Mouse (Mus musculus) thymus, adult 2 months (tissue): ENCODE measurements at regions not wholly inside any gene's neighbourhood (a gene's known extent, or its start where the extent isn't known, plus 50 kb on each side); places are given as distances from the start of the nearest gene placed in this dataset.

Experiments used
- DNase-seq: peaks from one replicate; pipeline ENCODE4 v3.0.0; 2021
- H3K27ac ChIP-seq: fragments of 200-500 bp; 2 replicates; pipeline ENCODE4 v1.5.1; 2012; ENCODE audit warnings: low read length, control low read depth; ENCODE audit not compliant: control insufficient read depth, insufficient read depth
- H3K27me3 ChIP-seq: fragments of 200-500 bp; 2 replicates; pipeline ENCODE4 v1.6.1; 2012; ENCODE audit warnings: mild to moderate bottlenecking, low read length, moderate library complexity, mixed read lengths; ENCODE audit not compliant: control insufficient read depth, insufficient read depth
- H3K36me3 ChIP-seq: fragments of 200-500 bp; 2 replicates; pipeline ENCODE4 v1.6.1; 2012; ENCODE audit warnings: mild to moderate bottlenecking, low read length, moderate library complexity; ENCODE audit not compliant: control insufficient read depth, insufficient read depth
- H3K4me1 ChIP-seq: fragments of 200-500 bp; replicated peaks from 2 replicates; pipeline ENCODE4 v1.6.1; 2012; ENCODE audit warnings: low read length; ENCODE audit not compliant: control insufficient read depth, insufficient read depth
- H3K4me3 ChIP-seq: fragments of 200-500 bp; 2 replicates; pipeline ENCODE4 v1.5.1; 2012; ENCODE audit warnings: mild to moderate bottlenecking, low read length, control low read depth, moderate library complexity; ENCODE audit not compliant: control insufficient read depth, insufficient read depth
- CTCF ChIP-seq: fragments of 200-500 bp; IDR thresholded peaks from 2 replicates; pipeline ENCODE4 v1.5.1; 2012; ENCODE audit warnings: mild to moderate bottlenecking, control low read depth, low read length, moderate library complexity, borderline replicate concordance; ENCODE audit not compliant: control insufficient read depth, poor library complexity, insufficient read depth; ENCODE audit errors: extremely low read depth
- POLR2A ChIP-seq: fragments of 200-500 bp; IDR thresholded peaks from 2 replicates; pipeline ENCODE4 v1.6.1; 2012; ENCODE audit warnings: mild to moderate bottlenecking, low read length, control low read depth, moderate library complexity; ENCODE audit not compliant: control insufficient read depth, poor library complexity, insufficient read depth; ENCODE audit errors: extremely low read depth
- WGBS: fragments of 180-500 bp; shearing (Covaris S2); methylation state at CpG from one replicate; pipeline ENCODE4 v1.1.7; 2018; 5-methylcytosine and 5-hydroxymethylcytosine counted together

GRCm38 (mm10) chr8:8812807-8813167, 122.5 kb upstream of the Arglu1 start:
- Histone ChIP-seq H3K27ac (no peak overlapping the region), H3K27me3 (no peaks in the 10 kb centered on the region), H3K4me1 (no peaks in the 10 kb centered on the region), H3K4me3 (no peak overlapping the region), H3K36me3 (no peaks in the 10 kb centered on the region)
- no peak for DNase-seq
- WGBS: 93% methylated on average over 5 of the region's 5 CpGs
- no peak for TF ChIP-seq CTCF
- TF ChIP-seq POLR2A: no peak

- H3K4me3 ChIP-seq: no peak overlapping the region
- TF ChIP-seq CTCF (no peak), POLR2A (no peak)
- no peaks in the 10 kb centered on the region for H3K4me1 ChIP-seq
- no peak overlapping the region for H3K27ac ChIP-seq
- H3K27me3 ChIP-seq: no peaks in the 10 kb centered on the region
- no peaks in the 10 kb centered on the region for H3K36me3 ChIP-seq
- 92% methylated on average over 21 of the region's 21 CpGs for WGBS
- no peak for DNase-seq
Observed at GRCm38 (mm10) chr8:8812051-8812806, 121.9 kb upstream of the Arglu1 start.

DNA sequence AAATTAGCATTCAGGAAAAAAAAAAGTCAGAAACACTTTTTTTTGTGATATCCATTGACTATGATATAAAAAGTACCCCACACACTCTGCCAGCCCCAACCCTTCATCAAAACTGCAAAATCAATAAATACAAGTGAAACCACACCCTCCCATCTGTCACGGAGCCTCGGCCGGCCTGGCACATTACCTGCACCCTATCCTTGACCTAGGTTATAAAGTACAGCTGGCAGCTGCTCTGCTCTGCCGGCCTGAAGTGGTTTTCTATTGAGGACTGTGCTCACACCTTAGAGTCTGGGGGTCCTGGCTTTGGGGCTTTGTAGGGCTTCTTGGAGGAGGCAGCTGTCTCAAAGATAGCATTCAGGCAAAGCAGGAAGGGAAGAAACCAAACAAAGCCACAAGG, 120.6 kb upstream of the Arglu1 start:
- DNase-seq: no peak
- WGBS: 89% methylated on average over 4 of the region's 4 CpGs

DNA sequence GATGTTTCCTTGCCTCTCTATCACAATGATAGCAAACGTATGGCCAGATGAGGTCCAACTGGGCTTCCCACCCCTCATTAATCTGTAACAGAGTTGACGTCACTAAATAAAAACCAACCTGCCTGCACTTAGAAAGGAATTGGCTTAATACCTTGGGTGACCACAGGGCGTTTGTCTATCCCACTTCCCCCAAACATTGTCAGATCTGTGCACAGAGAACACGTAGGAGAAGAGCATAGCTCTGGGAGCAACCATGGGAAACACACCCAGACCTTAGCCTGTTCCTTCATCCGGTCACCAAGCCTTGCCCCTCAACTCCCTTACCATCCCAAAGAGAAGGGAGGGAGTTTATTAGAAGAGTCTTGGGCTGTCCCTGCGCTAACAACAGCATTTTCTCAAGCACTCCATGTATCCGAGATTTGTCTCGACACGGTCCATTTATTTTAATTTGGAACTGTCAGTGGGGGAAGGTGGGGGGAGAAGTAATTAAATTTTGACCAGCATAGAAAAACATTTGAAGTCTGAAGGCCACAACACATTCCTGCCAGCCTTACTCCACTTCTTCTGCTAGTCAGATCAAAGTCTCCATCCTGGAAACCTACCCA, 119.6 kb upstream of the Arglu1 start:
- Histone ChIP-seq H3K4me3 (no peak overlapping the region), H3K4me1 (no peaks in the 10 kb centered on the region), H3K27me3 (no peaks in the 10 kb centered on the region), H3K27ac (no peak overlapping the region), H3K36me3 (no peaks in the 10 kb centered on the region)
- TF ChIP-seq CTCF (no peak), POLR2A (no peak)
- WGBS: 87% methylated on average over 9 of the region's 9 CpGs
- DNase-seq: no peak

More for the DNA sequence above, 120.6 kb upstream of the Arglu1 start:
- H3K27me3 ChIP-seq: no peaks in the 10 kb centered on the region
- H3K4me1 ChIP-seq: no peaks in the 10 kb centered on the region
- TF ChIP-seq POLR2A (no peak), CTCF (no peak)
- no peaks in the 10 kb centered on the region for H3K36me3 ChIP-seq
- no peak overlapping the region for H3K4me3 ChIP-seq
- no peak overlapping the region for H3K27ac ChIP-seq

- H3K4me1 ChIP-seq: no peaks in the 10 kb centered on the region
- WGBS: 80% methylated on average over 8 of the region's 8 CpGs
- no peak for DNase-seq
- TF ChIP-seq CTCF (no peak), POLR2A (no peak)
- H3K27me3 ChIP-seq: no peaks in the 10 kb centered on the region
- H3K4me3 ChIP-seq: no peak overlapping the region
- no peaks in the 10 kb centered on the region for H3K36me3 ChIP-seq
- H3K27ac ChIP-seq: no peak overlapping the region
Observed at GRCm38 (mm10) chr8:8809349-8809748, 119.0 kb upstream of the Arglu1 start.

- Histone ChIP-seq H3K4me3 (no peak overlapping the region), H3K27ac (no peak overlapping the region), H3K27me3 (no peaks in the 10 kb centered on the region), H3K4me1 (no peaks in the 10 kb centered on the region), H3K36me3 (no peaks in the 10 kb centered on the region)
- DNase-seq: no peak
- TF ChIP-seq CTCF (no peak), POLR2A (no peak)
- 91% methylated on average over 6 of the region's 6 CpGs for WGBS
Observed at GRCm38 (mm10) chr8:8802761-8803340, 112.5 kb upstream of the Arglu1 start.

DNA sequence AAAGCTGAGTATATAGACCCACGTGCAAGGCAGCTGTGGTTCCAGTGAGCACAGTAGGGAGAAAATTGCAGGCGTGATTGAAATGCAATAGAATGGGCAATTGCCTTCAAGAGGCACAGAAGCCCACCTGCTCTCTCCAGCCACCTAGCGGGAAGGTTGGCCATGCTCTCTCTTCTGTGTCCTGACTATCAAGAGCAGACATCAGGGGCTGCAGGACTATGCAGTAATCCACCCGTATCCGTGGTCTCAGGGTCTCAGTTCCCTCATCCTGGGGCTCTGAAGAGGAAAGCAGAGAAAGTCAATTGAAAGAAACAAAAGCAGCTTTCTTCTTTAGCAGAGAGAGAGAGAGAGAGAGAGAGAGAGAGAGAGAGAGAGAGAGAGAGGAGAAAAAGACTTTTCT, 112.0 kb upstream of the Arglu1 start:
- 84% methylated on average over 5 of the region's 5 CpGs for WGBS
- H3K36me3 ChIP-seq: no peaks in the 10 kb centered on the region
- H3K27ac ChIP-seq: no peak overlapping the region
- no peak for DNase-seq
- TF ChIP-seq CTCF (no peak), POLR2A (no peak)
- no peak overlapping the region for H3K4me3 ChIP-seq
- H3K4me1 ChIP-seq: no peaks in the 10 kb centered on the region
- H3K27me3 ChIP-seq: no peaks in the 10 kb centered on the region
